Mouse (Mus musculus): ENCODE results near the gene Sult6b1.
A peak's percentile ranks its signal among the peaks of the same experiment; 100 is the strongest.

Gene Sult6b1

GRCm38 (mm10) chr17:78883291-78883690 lies 23.5 kb downstream of the Sult6b1 start:
- no peak for DNase-seq

- peak; percentile 76 for DNase-seq
Observed at GRCm38 (mm10) chr17:78882401-78883112, 24.2 kb downstream of the Sult6b1 start, which contains the start of gene Eif2ak2. Gene Eif2ak2, minus strand, starts transcription at chr17:78882573.

- peak; percentile 37 for DNase-seq
Observed at GRCm38 (mm10) chr17:78881878-78882304, 24.9 kb downstream of the Sult6b1 start.

GRCm38 (mm10) chr17:78873886-78874285 lies 32.9 kb downstream of the Sult6b1 start:
- no peak for DNase-seq

- no peak for DNase-seq
Observed at GRCm38 (mm10) chr17:78856243-78856642, 50.5 kb downstream of the Sult6b1 start.

GRCm38 (mm10) chr17:78842271-78842928 lies 64.4 kb downstream of the Sult6b1 start:
- no peak for DNase-seq

GRCm38 (mm10) chr17:78836056-78836455 lies 70.7 kb downstream of the Sult6b1 start:
- no peak for DNase-seq

- peak; percentile 99 for DNase-seq
Observed at GRCm38 (mm10) chr17:78834856-78835835, 71.6 kb downstream of the Sult6b1 start, which contains the start of the genes Heatr5b and Gpatch11. Gene Heatr5b, minus strand, starts transcription at chr17:78835364. Gene Gpatch11, plus strand, starts transcription at chr17:78835567.

All from thymus, postnatal 14 days (tissue).